Mouse (Mus musculus) midbrain, postnatal 0 days (tissue): ENCODE measurements around the gene Hoxa5. TPM values are rescaled to one million over a fixed set of nuclear protein-coding genes. Genes with fewer than 3 reads are reported as not detected.

Source experiments
- ATAC-seq: fragments of 200-750 bp; cut with Nextera tagmentation; 2 replicates; pipeline ENCODE4 v1.8.0; 2017; ENCODE audit warnings: moderate number of reproducible peaks, mild to moderate bottlenecking, moderate TSS enrichment, moderate library complexity; ENCODE audit not compliant: low FRiP score
- DNase-seq: peaks from one replicate; pipeline ENCODE4 v3.0.0-alpha.2; 2015; ENCODE audit warnings: low spot score
- H3K27ac ChIP-seq: fragments of 300-500 bp; sonication (generic); 2 replicates; pipeline ENCODE4 v1.5.1; 2014; ENCODE audit warnings: low read depth, mild to moderate bottlenecking, low read length, mixed read lengths
- H3K27me3 ChIP-seq: fragments of 300-500 bp; sonication (generic); 2 replicates; pipeline ENCODE4 v1.6.1; 2014; ENCODE audit warnings: low read length, control low read depth, mixed read lengths; ENCODE audit not compliant: insufficient read depth
- H3K36me3 ChIP-seq: fragments of 300-500 bp; sonication (generic); 2 replicates; pipeline ENCODE4 v1.6.1; 2014; ENCODE audit warnings: low read length, control low read depth, mixed read lengths; ENCODE audit not compliant: insufficient read depth
- H3K4me1 ChIP-seq: fragments of 300-500 bp; sonication (generic); 2 replicates; pipeline ENCODE4 v1.6.1; 2014; ENCODE audit warnings: mild to moderate bottlenecking, control low read depth, antibody characterized with exemption, low read length, mixed read lengths; ENCODE audit not compliant: insufficient read depth
- H3K4me2 ChIP-seq: fragments of 300-500 bp; sonication (generic); 2 replicates; pipeline ENCODE4 v1.6.1; 2014; ENCODE audit warnings: low read depth, mild to moderate bottlenecking, low read length, mixed read lengths; ENCODE audit not compliant: poor library complexity, severe bottlenecking
- H3K4me3 ChIP-seq: fragments of 300-500 bp; sonication (generic); 2 replicates; pipeline ENCODE4 v1.5.1; 2014; ENCODE audit warnings: low read depth, mild to moderate bottlenecking, low read length, moderate library complexity
- H3K9ac ChIP-seq: fragments of 300-500 bp; sonication (generic); replicated peaks from 2 replicates; pipeline ENCODE4 v1.6.1; 2014; ENCODE audit warnings: mild to moderate bottlenecking, low read length, moderate library complexity, mixed read lengths; ENCODE audit not compliant: poor library complexity, severe bottlenecking
- H3K9me3 ChIP-seq: fragments of 300-500 bp; sonication (generic); 2 replicates; pipeline ENCODE4 v1.6.1; 2016; ENCODE audit warnings: low read length, control low read depth
- CTCF ChIP-seq: IDR thresholded peaks from 2 replicates; pipeline ENCODE4 v1.5.1; 2016; ENCODE audit warnings: antibody characterized with exemption, mild to moderate bottlenecking
- WGBS: fragments of 180-500 bp; shearing (Covaris S2); extraction: QIAGEN DNeasy Blood & Tissue Kit; methylation state at CpG from one replicate; pipeline ENCODE4 v1.1.7; 2014; 5-methylcytosine and 5-hydroxymethylcytosine counted together
- polyA plus RNA-seq: library from polyadenylated mRNA; unstranded; fragments of >200 nt; fragmentation: Nextera tagmentation; extraction: Ambion mirVana; gene quantifications from 2 replicates; pipeline ENCODE4 v1.2.1, GENCODE M21; 2015
- total RNA-seq: library from RNA; depleted of rRNA; stranded (reverse); fragments of >200 nt; gene quantifications from 2 replicates; pipeline ENCODE4 v1.2.3, GENCODE M21; 2014

Gene Hoxa5
- total and polyA plus RNA-seq, 2 experiments from 2014 or later = 10.4 TPM; not detected in 1

GRCm38 (mm10) chr6:52222729-52223128 lies 18.3 kb upstream of the Hoxa5 start:
- 17% methylated on average over 13 of the region's 13 CpGs for WGBS
- no peaks in the 10 kb centered on the region for H3K9me3 ChIP-seq
- H3K27ac ChIP-seq = no peak overlapping the region
- H3K4me2 ChIP-seq = no peak overlapping the region
- H3K4me1 ChIP-seq = no peaks in the 10 kb centered on the region
- H3K36me3 ChIP-seq = no peaks in the 10 kb centered on the region
- H3K4me3 ChIP-seq = no peak overlapping the region
- no peak for TF ChIP-seq CTCF
- ATAC-seq (no peak), DNase-seq (no peak)
- no peak overlapping the region for H3K9ac ChIP-seq
- H3K27me3 ChIP-seq = peaks cover 91% of the 10 kb centered on the region

- Histone ChIP-seq H3K36me3 (no peaks in the 10 kb centered on the region), H3K4me3 (peak overlapping the region; percentile 43; the same call in 1 of the 2 replicates), H3K27ac (no peak overlapping the region), H3K4me1 (no peaks in the 10 kb centered on the region), H3K9me3 (no peaks in the 10 kb centered on the region), H3K4me2 (peak overlapping the region; percentile 84), H3K27me3 (peaks cover 91% of the 10 kb centered on the region), H3K9ac (no peak overlapping the region)
- 8% methylated on average over 21 of the region's 21 CpGs for WGBS
- ATAC-seq (peak; percentile 27; the same call in 1 of the 2 replicates), DNase-seq (no peak)
- no peak for TF ChIP-seq CTCF
Measured at GRCm38 (mm10) chr6:52221993-52222685, 17.8 kb upstream of the Hoxa5 start.

GRCm38 (mm10) chr6:52221337-52221992 lies 17.1 kb upstream of the Hoxa5 start, which contains the start of gene Hoxa7:
Gene Hoxa7, minus strand, starts transcription at chr6:52221854.
- no peaks in the 10 kb centered on the region for H3K4me1 ChIP-seq
- peak; percentile 97 for TF ChIP-seq CTCF
- no peaks in the 10 kb centered on the region for H3K36me3 ChIP-seq
- H3K9me3 ChIP-seq = no peaks in the 10 kb centered on the region
- peak; percentile 75 for ATAC-seq
- peak within 1 kb of the TSS; percentile 84 for H3K4me2 ChIP-seq
- H3K27ac ChIP-seq = no peak within 1 kb of the TSS
- H3K9ac ChIP-seq = peak within 1 kb of the TSS; percentile 48
- peak within 1 kb of the TSS; percentile 43 for H3K4me3 ChIP-seq
- H3K27me3 ChIP-seq = peaks cover 91% of the 10 kb centered on the region
- peak; percentile 84 for DNase-seq
- 1% methylated on average over 46 of the region's 46 CpGs for WGBS

GRCm38 (mm10) chr6:52220865-52221310 lies 16.5 kb upstream of the Hoxa5 start:
- WGBS = 11% methylated on average over 12 of the region's 12 CpGs
- Histone ChIP-seq H3K9ac (no peak overlapping the region), H3K27me3 (peaks cover 93% of the 10 kb centered on the region)

GRCm38 (mm10) chr6:52220003-52220864 lies 15.8 kb upstream of the Hoxa5 start:
- H3K9me3 ChIP-seq = no peaks in the 10 kb centered on the region
- no peak for DNase-seq
- no peaks in the 10 kb centered on the region for H3K4me1 ChIP-seq
- peaks cover 93% of the 10 kb centered on the region for H3K27me3 ChIP-seq
- no peak for ATAC-seq
- H3K9ac ChIP-seq = no peak overlapping the region
- no peak overlapping the region for H3K4me3 ChIP-seq
- no peak overlapping the region for H3K4me2 ChIP-seq
- H3K27ac ChIP-seq = no peak overlapping the region
- no peak for TF ChIP-seq CTCF
- WGBS = 16% methylated on average over 32 of the region's 32 CpGs
- H3K36me3 ChIP-seq = no peaks in the 10 kb centered on the region

More at GRCm38 (mm10) chr6:52220865-52221310, 16.5 kb upstream of the Hoxa5 start:
- H3K4me2 ChIP-seq = peak overlapping the region; percentile 84
- H3K4me1 ChIP-seq = no peaks in the 10 kb centered on the region
- H3K4me3 ChIP-seq = peak overlapping the region; percentile 43
- no peak overlapping the region for H3K27ac ChIP-seq
- H3K36me3 ChIP-seq = no peaks in the 10 kb centered on the region
- ATAC-seq (no peak), DNase-seq (no peak)
- no peaks in the 10 kb centered on the region for H3K9me3 ChIP-seq
- no peak for TF ChIP-seq CTCF
